Mouse (Mus musculus): Measurements from ENCODE around the gene Smpdl3b. TPM values are rescaled to one million over a fixed set of nuclear protein-coding genes. Genes with fewer than 3 reads are reported as not detected.
"Not testable (repeated sequence)": the region's sequence is repeated elsewhere in the genome, so short reads cannot be mapped to it uniquely, and the experiment has no call there.

Gene Smpdl3b
- total and polyA plus RNA-seq, 3 experiments: 1.7 to 32.0 (median 24.2) TPM

- no peak for DNase-seq
These were observed 23.2 kb upstream of the Smpdl3b start for GRCm38 (mm10) chr4:132780288-132780687.

- DNase-seq: no peak
These were observed 21.6 kb upstream of the Smpdl3b start for GRCm38 (mm10) chr4:132778562-132779201.

- peak; percentile 66 for DNase-seq
These were observed 19.7 kb upstream of the Smpdl3b start for GRCm38 (mm10) chr4:132776764-132777163.

- DNase-seq: no peak
These were observed 17.9 kb upstream of the Smpdl3b start for GRCm38 (mm10) chr4:132774905-132775304.

GRCm38 (mm10) chr4:132771776-132772175, 14.7 kb upstream of the Smpdl3b start:
- DNase-seq: no peak

GRCm38 (mm10) chr4:132767914-132768876, 11.1 kb upstream of the Smpdl3b start, which contains the start of gene Rpa2:
TSS of gene Rpa2 (plus strand) at chr4:132768332.
- peak; percentile 97 for DNase-seq

- not testable (repeated sequence) for DNase-seq
These were observed 6.1 kb upstream of the Smpdl3b start for GRCm38 (mm10) chr4:132763125-132763524.

- DNase-seq: no peak
These were observed 5.5 kb upstream of the Smpdl3b start for GRCm38 (mm10) chr4:132762602-132763001.

- no peak for DNase-seq
These were observed 3.2 kb upstream of the Smpdl3b start for GRCm38 (mm10) chr4:132760296-132760695.

- no peak for DNase-seq
These were observed 740 bp upstream of the Smpdl3b start for GRCm38 (mm10) chr4:132757633-132758351.

GRCm38 (mm10) chr4:132752992-132753391, 4.1 kb downstream of the Smpdl3b start:
- peak; percentile 52 for DNase-seq

- no peak for DNase-seq
These were observed 7.6 kb downstream of the Smpdl3b start for GRCm38 (mm10) chr4:132749258-132749982.

GRCm38 (mm10) chr4:132748778-132749177, 8.3 kb downstream of the Smpdl3b start:
- DNase-seq: peak; percentile 32

GRCm38 (mm10) chr4:132747664-132748259, 9.3 kb downstream of the Smpdl3b start:
- peak; percentile 50 for DNase-seq

- DNase-seq: no peak
These were observed 10.0 kb downstream of the Smpdl3b start for GRCm38 (mm10) chr4:132746911-132747517.

- no peak for DNase-seq
These were observed 12.8 kb downstream of the Smpdl3b start for GRCm38 (mm10) chr4:132743992-132744911.

GRCm38 (mm10) chr4:132741491-132741890, 15.6 kb downstream of the Smpdl3b start:
- no peak for DNase-seq

- DNase-seq: not testable (repeated sequence)
These were observed 19.9 kb downstream of the Smpdl3b start for GRCm38 (mm10) chr4:132737154-132737553.

GRCm38 (mm10) chr4:132735894-132736293, 21.2 kb downstream of the Smpdl3b start:
- no peak for DNase-seq

GRCm38 (mm10) chr4:132735389-132735788, 21.7 kb downstream of the Smpdl3b start:
- no peak for DNase-seq

Data from adrenal gland, adult 2 months (tissue).